Mouse (Mus musculus): ENCODE measurements at regions not wholly inside any gene's neighbourhood (a gene's known extent, or its start where the extent isn't known, plus 50 kb on each side); places are given as distances from the start of the nearest gene placed in this dataset.

- H3K9me3 ChIP-seq (replicated peaks; ENCODE audit: control insufficient read depth, low read length), result no peaks in the 10 kb centered on the region
- 56% methylated on average over 2 of the region's 2 CpGs for WGBS
These were observed 2121.0 kb downstream of the Gm37988 start for GRCm38 (mm10) chr1:6928658-6929057.

DNA sequence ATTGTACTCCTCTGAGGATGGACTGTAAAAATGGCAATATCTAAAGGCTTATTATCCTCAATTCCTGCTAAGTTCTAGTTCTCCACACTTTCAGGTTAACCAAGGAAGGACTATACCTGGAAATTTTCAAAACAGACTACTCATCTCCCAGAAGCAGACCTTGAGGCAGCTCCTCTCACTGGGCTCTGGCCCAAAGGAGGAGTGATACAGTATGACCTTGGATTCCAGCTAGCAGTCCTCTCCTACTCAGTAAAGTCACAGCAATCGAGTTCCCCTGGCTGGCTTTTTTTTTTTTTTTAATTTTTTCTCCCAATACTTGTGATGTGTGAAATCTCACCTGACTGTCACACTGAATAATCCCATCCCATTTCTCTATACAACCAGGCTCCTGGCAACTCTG, 2124.2 kb downstream of the Gm37988 start:
- no peak for ATAC-seq (ENCODE audit: insufficient read depth, low FRiP score)
- Histone ChIP-seq H3K9me3 (replicated peaks; ENCODE audit: control insufficient read depth, low read length) (no peaks in the 10 kb centered on the region), H3K4me3 (replicated peaks; ENCODE audit: low read length) (no peak overlapping the region), H3K27ac (ENCODE audit: low read length) (no peak overlapping the region), H3K4me2 (ENCODE audit: low read depth, low read length) (no peak overlapping the region), H3K9ac (ENCODE audit: low read length) (no peak overlapping the region), H3K36me3 (ENCODE audit: control insufficient read depth, insufficient read depth, low read length) (no peaks in the 10 kb centered on the region), H3K4me1 (ENCODE audit: control insufficient read depth, insufficient read depth, low read length) (no peaks in the 10 kb centered on the region), H3K27me3 (ENCODE audit: control insufficient read depth, insufficient read depth, low read length) (no peaks in the 10 kb centered on the region)
- WGBS, result 48% methylated on average over 1 of the region's 1 CpGs

More at GRCm38 (mm10) chr1:6928658-6929057, 2121.0 kb downstream of the Gm37988 start:
- Histone ChIP-seq H3K4me2 (ENCODE audit: low read depth, low read length) (no peak overlapping the region), H3K4me1 (ENCODE audit: control insufficient read depth, insufficient read depth, low read length) (no peaks in the 10 kb centered on the region), H3K9ac (ENCODE audit: low read length) (no peak overlapping the region), H3K27ac (ENCODE audit: low read length) (no peak overlapping the region), H3K27me3 (ENCODE audit: control insufficient read depth, insufficient read depth, low read length) (no peaks in the 10 kb centered on the region), H3K36me3 (ENCODE audit: control insufficient read depth, insufficient read depth, low read length) (no peaks in the 10 kb centered on the region), H3K4me3 (replicated peaks; ENCODE audit: low read length) (no peak overlapping the region)
- no peak for ATAC-seq (ENCODE audit: insufficient read depth, low FRiP score)

DNA sequence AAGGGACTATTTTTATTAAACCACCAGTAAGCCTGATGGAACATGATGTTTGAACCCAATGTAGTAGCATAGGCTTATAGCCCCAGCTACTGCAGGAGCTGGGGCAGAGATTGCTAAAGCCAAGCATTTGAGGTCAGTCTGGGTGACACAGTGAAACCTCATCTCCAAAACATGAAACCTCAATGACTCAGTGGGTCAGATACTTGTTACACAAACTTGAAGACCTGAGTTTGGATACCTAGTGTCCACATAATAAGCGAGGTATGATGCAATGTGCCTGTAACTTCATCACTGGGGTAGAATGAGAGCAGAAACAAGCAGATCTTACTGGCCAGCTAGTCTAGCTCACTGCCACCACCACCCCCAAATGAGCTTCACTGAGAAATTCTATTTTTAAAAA, 2162.1 kb downstream of the Gm37988 start:
- WGBS, result 84% methylated on average over 1 of the region's 1 CpGs
- Histone ChIP-seq H3K4me1 (ENCODE audit: control insufficient read depth, insufficient read depth, low read length) (no peaks in the 10 kb centered on the region), H3K36me3 (ENCODE audit: control insufficient read depth, insufficient read depth, low read length) (no peaks in the 10 kb centered on the region)

DNA sequence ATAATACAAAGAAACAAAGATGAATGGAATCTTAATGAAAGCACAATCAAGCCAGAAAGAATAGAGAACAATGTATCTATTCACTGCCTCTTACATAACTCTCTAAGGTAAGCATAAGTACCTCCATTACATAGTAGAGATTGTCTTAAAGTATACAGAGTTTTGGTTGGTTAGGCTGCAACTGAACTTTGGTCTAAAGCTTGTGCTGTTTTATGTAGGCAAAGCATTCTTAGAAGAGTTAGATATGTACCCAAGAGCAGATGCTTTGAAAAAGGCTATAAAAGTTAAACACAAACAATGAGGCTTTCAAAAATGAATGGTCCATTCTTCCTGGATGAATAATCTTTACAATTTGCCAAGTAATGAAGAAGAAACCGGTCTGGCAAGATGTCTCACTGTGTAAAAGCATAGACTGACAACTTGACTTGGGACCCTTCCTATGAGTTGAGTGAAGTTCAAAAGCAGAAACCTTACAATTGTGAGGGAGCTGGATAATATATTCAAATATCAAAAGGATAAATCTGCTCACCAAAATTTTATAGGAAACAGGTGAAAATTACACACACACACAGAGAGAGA, 2166.1 kb downstream of the Gm37988 start:
- H3K4me1 ChIP-seq (ENCODE audit: control insufficient read depth, insufficient read depth, low read length), result no peaks in the 10 kb centered on the region
- H3K9ac ChIP-seq (ENCODE audit: low read length), result no peak overlapping the region
- no peak overlapping the region for H3K4me3 ChIP-seq (replicated peaks; ENCODE audit: low read length)
- peak; percentile 64; the same call in 1 of the 2 replicates for ATAC-seq (ENCODE audit: insufficient read depth, low FRiP score)
- H3K27ac ChIP-seq (ENCODE audit: low read length), result no peak overlapping the region
- H3K4me2 ChIP-seq (ENCODE audit: low read depth, low read length), result no peak overlapping the region
- no peaks in the 10 kb centered on the region for H3K27me3 ChIP-seq (ENCODE audit: control insufficient read depth, insufficient read depth, low read length)
- no peaks in the 10 kb centered on the region for H3K36me3 ChIP-seq (ENCODE audit: control insufficient read depth, insufficient read depth, low read length)
- H3K9me3 ChIP-seq (replicated peaks; ENCODE audit: control insufficient read depth, low read length), result no peaks in the 10 kb centered on the region
- WGBS, result 56% methylated on average over 1 of the region's 1 CpGs

More for the DNA sequence above, 2162.1 kb downstream of the Gm37988 start:
- H3K4me2 ChIP-seq (ENCODE audit: low read depth, low read length), result no peak overlapping the region
- H3K9me3 ChIP-seq (replicated peaks; ENCODE audit: control insufficient read depth, low read length), result no peaks in the 10 kb centered on the region
- no peak overlapping the region for H3K4me3 ChIP-seq (replicated peaks; ENCODE audit: low read length)
- H3K9ac ChIP-seq (ENCODE audit: low read length), result no peak overlapping the region
- H3K27ac ChIP-seq (ENCODE audit: low read length), result no peak overlapping the region
- H3K27me3 ChIP-seq (ENCODE audit: control insufficient read depth, insufficient read depth, low read length), result no peaks in the 10 kb centered on the region
- ATAC-seq (ENCODE audit: insufficient read depth, low FRiP score), result no peak

DNA sequence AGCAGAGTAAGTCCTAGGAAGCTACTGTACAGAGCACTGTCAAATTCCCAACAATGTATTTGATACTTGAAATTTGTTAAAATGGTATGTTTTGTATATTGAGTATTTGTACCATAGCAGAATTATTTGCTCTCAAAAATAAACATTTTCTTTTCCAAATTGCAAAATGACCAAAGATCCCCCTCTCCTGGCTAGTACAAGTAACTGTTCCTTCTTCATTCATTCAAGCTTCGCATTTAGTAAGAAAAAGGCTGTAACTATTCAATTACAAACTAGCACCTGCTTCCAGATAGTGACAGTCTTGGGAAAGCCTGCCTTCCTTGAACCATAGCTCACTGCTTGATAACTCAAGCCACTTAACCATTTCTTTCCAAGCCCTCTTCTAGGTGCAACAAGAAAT, 2171.9 kb downstream of the Gm37988 start:
- ATAC-seq (ENCODE audit: insufficient read depth, low FRiP score), result no peak
- no peak overlapping the region for H3K4me3 ChIP-seq (replicated peaks; ENCODE audit: low read length)
- H3K4me1 ChIP-seq (ENCODE audit: control insufficient read depth, insufficient read depth, low read length), result no peaks in the 10 kb centered on the region
- H3K9me3 ChIP-seq (replicated peaks; ENCODE audit: control insufficient read depth, low read length), result no peaks in the 10 kb centered on the region
- H3K9ac ChIP-seq (ENCODE audit: low read length), result no peak overlapping the region
- no peak overlapping the region for H3K4me2 ChIP-seq (ENCODE audit: low read depth, low read length)
- H3K27me3 ChIP-seq (ENCODE audit: control insufficient read depth, insufficient read depth, low read length), result no peaks in the 10 kb centered on the region
- H3K27ac ChIP-seq (ENCODE audit: low read length), result no peak overlapping the region
- H3K36me3 ChIP-seq (ENCODE audit: control insufficient read depth, insufficient read depth, low read length), result no peaks in the 10 kb centered on the region
- WGBS, result 52% methylated on average over 1 of the region's 1 CpGs

- Histone ChIP-seq H3K4me3 (replicated peaks; ENCODE audit: low read length) (no peak overlapping the region), H3K4me2 (ENCODE audit: low read depth, low read length) (no peak overlapping the region), H3K27me3 (ENCODE audit: control insufficient read depth, insufficient read depth, low read length) (no peaks in the 10 kb centered on the region), H3K4me1 (ENCODE audit: control insufficient read depth, insufficient read depth, low read length) (no peaks in the 10 kb centered on the region), H3K9me3 (replicated peaks; ENCODE audit: control insufficient read depth, low read length) (no peaks in the 10 kb centered on the region), H3K27ac (ENCODE audit: low read length) (no peak overlapping the region), H3K36me3 (ENCODE audit: control insufficient read depth, insufficient read depth, low read length) (no peaks in the 10 kb centered on the region), H3K9ac (ENCODE audit: low read length) (no peak overlapping the region)
- ATAC-seq (ENCODE audit: insufficient read depth, low FRiP score), result no peak
- 83% methylated on average over 1 of the region's 1 CpGs for WGBS
These were observed 2176.5 kb downstream of the Gm37988 start for GRCm38 (mm10) chr1:6984226-6984625.

GRCm38 (mm10) chr1:6997611-6998010, 2189.9 kb downstream of the Gm37988 start:
- Histone ChIP-seq H3K9ac (ENCODE audit: low read length) (no peak overlapping the region), H3K36me3 (ENCODE audit: control insufficient read depth, insufficient read depth, low read length) (no peaks in the 10 kb centered on the region), H3K4me2 (ENCODE audit: low read depth, low read length) (no peak overlapping the region), H3K27ac (ENCODE audit: low read length) (no peak overlapping the region), H3K4me1 (ENCODE audit: control insufficient read depth, insufficient read depth, low read length) (no peaks in the 10 kb centered on the region), H3K9me3 (replicated peaks; ENCODE audit: control insufficient read depth, low read length) (no peaks in the 10 kb centered on the region), H3K4me3 (replicated peaks; ENCODE audit: low read length) (no peak overlapping the region), H3K27me3 (ENCODE audit: control insufficient read depth, insufficient read depth, low read length) (no peaks in the 10 kb centered on the region)
- no peak for ATAC-seq (ENCODE audit: insufficient read depth, low FRiP score)

GRCm38 (mm10) chr1:7010184-7010583, 2202.5 kb downstream of the Gm37988 start:
- Histone ChIP-seq H3K27ac (ENCODE audit: low read length) (no peak overlapping the region), H3K9ac (ENCODE audit: low read length) (no peak overlapping the region), H3K4me1 (ENCODE audit: control insufficient read depth, insufficient read depth, low read length) (no peaks in the 10 kb centered on the region), H3K4me3 (replicated peaks; ENCODE audit: low read length) (no peak overlapping the region), H3K4me2 (ENCODE audit: low read depth, low read length) (no peak overlapping the region), H3K27me3 (ENCODE audit: control insufficient read depth, insufficient read depth, low read length) (no peaks in the 10 kb centered on the region), H3K36me3 (ENCODE audit: control insufficient read depth, insufficient read depth, low read length) (no peaks in the 10 kb centered on the region), H3K9me3 (replicated peaks; ENCODE audit: control insufficient read depth, low read length) (no peaks in the 10 kb centered on the region)
- WGBS, result 24% methylated on average over 1 of the region's 1 CpGs
- ATAC-seq (ENCODE audit: insufficient read depth, low FRiP score), result no peak
